Mouse (Mus musculus): Measurements from ENCODE around the gene Rpl35.

DNA sequence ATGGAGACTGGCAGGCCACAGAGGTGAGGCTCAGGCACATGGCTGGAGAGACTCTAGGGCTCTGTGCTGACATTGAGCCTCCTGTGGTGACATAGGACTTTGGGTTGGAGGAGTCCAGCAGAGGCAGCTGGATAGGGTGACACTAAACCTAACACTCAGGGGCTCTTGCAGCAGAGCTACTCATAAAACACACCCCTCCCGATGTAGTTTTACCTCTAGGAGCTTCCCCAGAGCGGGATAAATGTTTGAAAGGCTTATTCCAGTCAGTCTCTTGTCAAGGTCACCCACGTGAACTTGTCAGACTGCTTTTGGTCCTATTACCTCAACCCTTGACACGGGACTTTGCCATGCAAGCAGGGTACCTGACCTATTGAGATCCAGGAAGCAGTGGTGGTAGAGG, 6.0 kb downstream of the Rpl35 start:
- no peak for TF ChIP-seq GATA1 (IDR thresholded peaks at IDR 0.05; ENCODE audit: borderline replicate concordance, low read length)
- no peak for TF ChIP-seq FLI1 (IDR thresholded peaks at IDR 0.05; ENCODE audit: low read length)
